Mouse (Mus musculus) olfactory bulb, adult 2 months (tissue): Measurements from ENCODE around the gene Rad51b. TPM values are rescaled to one million over a fixed set of nuclear protein-coding genes. Genes with fewer than 3 reads are reported as not detected.

Experiments
- H3K27ac ChIP-seq: fragments of 200-500 bp; 2 replicates; pipeline ENCODE4 v1.5.1; 2012; ENCODE audit warnings: low read depth, low read length; ENCODE audit not compliant: insufficient read depth
- H3K4me1 ChIP-seq: fragments of 200-500 bp; 2 replicates; pipeline ENCODE4 v1.6.1; 2012; ENCODE audit warnings: low read length; ENCODE audit not compliant: control insufficient read depth, insufficient read depth
- H3K4me3 ChIP-seq: fragments of 200-500 bp; 2 replicates; pipeline ENCODE4 v1.5.1; 2012; ENCODE audit warnings: mild to moderate bottlenecking, low read depth, low read length, moderate library complexity; ENCODE audit not compliant: insufficient read depth
- CTCF ChIP-seq: fragments of 200-500 bp; IDR thresholded peaks from 2 replicates; pipeline ENCODE4 v1.5.1; 2012; ENCODE audit warnings: low read depth, mild to moderate bottlenecking, low read length, moderate library complexity; ENCODE audit not compliant: insufficient read depth
- POLR2A ChIP-seq: fragments of 200-500 bp; IDR thresholded peaks from 2 replicates; pipeline ENCODE4 v1.6.1; 2012; ENCODE audit warnings: mild to moderate bottlenecking, low read depth, low read length, moderate library complexity; ENCODE audit not compliant: insufficient read depth
- WGBS: fragments of 180-500 bp; shearing (Covaris S2); methylation state at CpG from one replicate; pipeline ENCODE4 v1.1.7; 2018; 5-methylcytosine and 5-hydroxymethylcytosine counted together
- polyA plus RNA-seq: library from polyadenylated mRNA; stranded (reverse); fragments of >200 nt; gene quantifications from 2 replicates; pipeline ENCODE4 v1.2.4, GENCODE M21; 2012; ENCODE audit warnings: low replicate concordance; ENCODE audit not compliant: missing spikeins, insufficient read depth, insufficient read length

Gene Rad51b
- polyA plus RNA-seq, 1 experiment, result not detected

- no peak for TF ChIP-seq CTCF
- no peak for TF ChIP-seq POLR2A
- Histone ChIP-seq H3K4me3 (no peak overlapping the region), H3K27ac (no peak overlapping the region), H3K4me1 (peaks cover 7% of the 10 kb centered on the region; the same call in 1 of the 2 replicates)
- WGBS, result 49% methylated on average over 10 of the region's 10 CpGs
Measured at GRCm38 (mm10) chr12:79807410-79807847, 510.3 kb downstream of the Rad51b start.

DNA sequence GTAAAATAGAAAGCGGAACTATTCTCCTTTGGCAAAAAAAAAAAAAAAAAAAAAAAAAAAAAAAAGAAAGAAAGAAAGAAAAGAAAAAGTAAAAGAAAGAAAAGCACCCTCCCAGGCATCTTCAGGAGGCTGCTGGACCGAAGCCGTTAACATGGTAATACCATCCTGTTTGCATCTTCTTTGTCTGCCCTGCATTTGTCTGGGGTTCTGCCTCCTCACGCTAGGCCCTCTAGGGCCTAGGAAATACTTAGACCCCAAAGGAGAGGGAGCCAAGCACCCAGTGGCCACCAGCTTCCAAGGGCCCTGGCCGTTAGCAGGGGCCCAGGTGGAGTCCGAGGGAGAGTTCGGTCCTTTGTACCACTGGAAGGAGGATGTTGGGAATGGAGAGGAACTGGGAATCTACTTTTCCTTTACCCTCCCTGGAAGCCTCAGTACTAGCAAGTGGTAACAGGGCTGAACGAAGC, 510.9 kb downstream of the Rad51b start:
- TF ChIP-seq CTCF (no peak), POLR2A (no peak)
- 88% methylated on average over 8 of the region's 8 CpGs for WGBS
- H3K4me3 ChIP-seq, result no peak overlapping the region
- H3K27ac ChIP-seq, result no peak overlapping the region
- H3K4me1 ChIP-seq, result peaks cover 7% of the 10 kb centered on the region; the same call in 1 of the 2 replicates

DNA sequence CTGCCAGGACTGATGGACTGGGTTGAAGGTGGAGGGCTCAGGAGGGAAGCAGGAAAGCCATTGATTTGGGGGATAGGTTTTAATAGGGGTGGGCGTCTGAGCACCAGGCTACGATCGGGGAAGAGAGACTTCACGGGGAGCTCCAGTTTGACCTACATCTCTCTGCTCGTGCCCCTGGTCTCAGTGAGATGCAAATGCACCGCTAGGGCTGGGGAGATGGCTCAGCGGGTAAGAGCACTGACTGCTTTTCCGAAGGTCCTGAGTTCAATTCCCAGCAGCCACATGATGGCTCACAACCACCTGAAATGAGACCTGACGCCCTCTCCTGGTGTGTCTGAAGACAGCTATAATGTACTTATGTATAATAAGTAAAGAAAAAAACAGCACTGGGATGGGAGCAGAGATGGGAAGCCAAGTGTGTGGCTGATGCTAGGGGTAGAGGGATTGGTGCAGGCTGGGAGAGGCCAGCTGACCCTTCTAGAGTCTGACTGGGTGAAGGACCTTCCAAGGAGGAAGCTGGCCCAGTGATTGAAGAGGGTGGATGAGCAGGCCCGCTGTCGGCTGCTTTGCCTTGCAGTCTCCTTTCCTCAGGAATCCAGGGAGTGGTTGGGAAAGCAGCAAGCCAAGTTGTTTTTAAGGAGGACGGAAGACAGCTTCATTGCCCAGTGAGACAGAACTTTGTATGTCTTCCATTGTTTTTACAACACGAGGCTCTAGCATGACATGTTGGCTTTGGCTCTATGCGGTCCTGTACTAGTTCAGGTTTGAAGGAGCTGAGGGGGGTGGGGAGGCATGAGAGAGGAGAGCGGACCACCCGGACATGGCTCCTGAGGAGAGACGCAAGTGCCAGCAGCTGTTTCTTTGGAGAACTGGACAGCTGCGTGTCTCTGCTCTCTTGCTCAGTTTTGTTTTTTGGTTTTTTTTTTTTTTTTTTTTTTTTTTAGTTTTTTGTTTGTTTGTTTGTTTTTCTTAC, 511.6 kb downstream of the Rad51b start:
- TF ChIP-seq POLR2A, result no peak
- no peak for TF ChIP-seq CTCF
- Histone ChIP-seq H3K4me1 (peaks cover 7% of the 10 kb centered on the region; the same call in 1 of the 2 replicates), H3K27ac (no peak overlapping the region), H3K4me3 (no peak overlapping the region)
- WGBS, result 89% methylated on average over 18 of the region's 18 CpGs

GRCm38 (mm10) chr12:79809518-79809917, 512.4 kb downstream of the Rad51b start:
- Histone ChIP-seq H3K4me1 (peaks cover 7% of the 10 kb centered on the region; the same call in 1 of the 2 replicates), H3K4me3 (no peak overlapping the region), H3K27ac (no peak overlapping the region)
- 95% methylated on average over 5 of the region's 5 CpGs for WGBS
- no peak for TF ChIP-seq POLR2A
- no peak for TF ChIP-seq CTCF

- TF ChIP-seq CTCF (no peak), POLR2A (no peak)
- WGBS, result 86% methylated on average over 8 of the region's 8 CpGs
Measured at GRCm38 (mm10) chr12:79812422-79812821, 515.3 kb downstream of the Rad51b start.

GRCm38 (mm10) chr12:79812838-79813563, 515.9 kb downstream of the Rad51b start:
- H3K4me3 ChIP-seq, result no peak overlapping the region
- no peak overlapping the region for H3K27ac ChIP-seq
- H3K4me1 ChIP-seq, result no peaks in the 10 kb centered on the region
- WGBS, result 82% methylated on average over 18 of the region's 18 CpGs
- no peak for TF ChIP-seq CTCF
- TF ChIP-seq POLR2A, result no peak

More at GRCm38 (mm10) chr12:79812422-79812821, 515.3 kb downstream of the Rad51b start:
- Histone ChIP-seq H3K27ac (no peak overlapping the region), H3K4me3 (no peak overlapping the region), H3K4me1 (peaks cover 2% of the 10 kb centered on the region; the same call in 1 of the 2 replicates)

DNA sequence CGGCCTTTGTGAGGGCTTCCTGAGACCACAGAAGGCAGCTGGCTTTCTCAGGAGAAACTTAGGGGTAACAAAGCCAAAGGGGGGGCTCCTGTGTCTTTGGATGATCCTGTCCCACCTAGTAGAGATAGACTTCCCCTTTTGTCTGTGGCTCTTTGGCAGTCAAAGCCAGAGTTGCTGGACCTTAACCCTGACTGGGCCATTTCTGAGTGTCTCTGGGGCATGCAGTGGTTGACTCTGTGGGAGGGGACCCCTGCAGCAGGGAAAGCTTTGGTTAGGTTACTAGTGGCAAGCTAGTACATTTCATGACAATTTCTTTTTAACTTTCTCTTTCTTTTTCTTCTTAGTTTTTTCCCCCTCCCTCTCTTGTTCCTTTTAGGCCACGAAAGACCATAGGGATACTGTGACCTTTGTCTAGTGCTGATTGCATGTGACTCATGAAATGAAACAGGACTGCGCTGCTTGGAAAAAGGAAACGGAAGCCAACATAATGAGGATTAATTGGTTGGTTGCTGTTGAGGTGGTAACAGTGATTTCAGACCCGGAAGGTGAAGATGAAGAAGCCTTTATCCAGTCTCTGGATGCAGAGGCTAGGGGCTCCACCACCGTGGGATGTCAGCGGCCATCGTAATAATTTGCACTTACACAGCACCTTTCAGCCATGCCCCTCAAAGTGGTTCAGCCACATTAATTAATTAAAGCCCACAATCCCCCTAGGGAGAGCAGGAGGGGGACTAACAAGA, 516.7 kb downstream of the Rad51b start:
- Histone ChIP-seq H3K27ac (no peak overlapping the region), H3K4me1 (no peaks in the 10 kb centered on the region), H3K4me3 (no peak overlapping the region)
- TF ChIP-seq CTCF (no peak), POLR2A (no peak)
- 70% methylated on average over 8 of the region's 8 CpGs for WGBS

DNA sequence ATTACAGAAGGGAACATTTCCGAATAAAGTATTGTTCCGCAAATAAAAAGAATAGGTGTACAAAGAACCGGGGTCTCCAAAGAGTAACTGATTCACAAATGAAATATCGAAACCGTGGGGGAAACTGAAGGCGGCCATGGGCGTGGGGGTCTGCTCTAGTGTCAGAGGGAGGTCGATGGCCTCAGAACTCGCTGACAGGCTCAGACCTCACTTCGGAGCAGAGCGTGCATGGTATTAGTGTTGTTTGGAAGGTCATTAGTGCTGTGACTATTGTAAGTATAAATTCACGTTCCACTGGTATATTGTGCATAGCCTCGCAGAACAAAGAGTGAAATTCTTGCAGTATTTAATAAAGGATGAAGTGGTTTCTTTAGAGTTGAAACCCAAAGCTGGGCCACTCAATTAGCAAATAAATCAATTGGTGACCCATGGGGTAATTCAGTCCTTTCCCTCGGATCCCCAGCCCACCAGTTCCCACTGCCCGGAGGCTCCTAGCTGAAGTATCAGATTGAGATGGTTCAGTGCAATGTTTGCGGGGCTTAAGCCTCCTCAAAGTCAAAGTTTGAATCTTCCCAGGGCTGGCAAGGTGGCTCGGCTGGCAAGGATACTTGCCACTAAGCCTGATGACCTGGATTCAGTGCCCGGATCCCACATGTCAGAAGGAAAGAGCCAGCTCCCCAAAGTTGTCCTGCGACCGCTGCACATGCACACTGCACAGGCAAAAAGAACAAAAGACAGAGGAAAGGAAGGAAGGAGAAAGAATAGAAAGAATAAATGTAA, 517.4 kb downstream of the Rad51b start:
- 67% methylated on average over 20 of the region's 20 CpGs for WGBS
- TF ChIP-seq POLR2A (no peak), CTCF (no peak)
- H3K4me1 ChIP-seq, result no peaks in the 10 kb centered on the region
- H3K27ac ChIP-seq, result no peak overlapping the region
- H3K4me3 ChIP-seq, result no peak overlapping the region
